Mouse (Mus musculus): ENCODE measurements around the gene M6pr. TPM values are rescaled to one million over a fixed set of nuclear protein-coding genes. Genes with fewer than 3 reads are reported as not detected.
"Not testable (repeated sequence)": the region's sequence is repeated elsewhere in the genome, so short reads cannot be mapped to it uniquely, and the experiment has no call there.

The M6pr gene
- total RNA-seq, 1 experiment from 2014 or later = 155 TPM

DNA sequence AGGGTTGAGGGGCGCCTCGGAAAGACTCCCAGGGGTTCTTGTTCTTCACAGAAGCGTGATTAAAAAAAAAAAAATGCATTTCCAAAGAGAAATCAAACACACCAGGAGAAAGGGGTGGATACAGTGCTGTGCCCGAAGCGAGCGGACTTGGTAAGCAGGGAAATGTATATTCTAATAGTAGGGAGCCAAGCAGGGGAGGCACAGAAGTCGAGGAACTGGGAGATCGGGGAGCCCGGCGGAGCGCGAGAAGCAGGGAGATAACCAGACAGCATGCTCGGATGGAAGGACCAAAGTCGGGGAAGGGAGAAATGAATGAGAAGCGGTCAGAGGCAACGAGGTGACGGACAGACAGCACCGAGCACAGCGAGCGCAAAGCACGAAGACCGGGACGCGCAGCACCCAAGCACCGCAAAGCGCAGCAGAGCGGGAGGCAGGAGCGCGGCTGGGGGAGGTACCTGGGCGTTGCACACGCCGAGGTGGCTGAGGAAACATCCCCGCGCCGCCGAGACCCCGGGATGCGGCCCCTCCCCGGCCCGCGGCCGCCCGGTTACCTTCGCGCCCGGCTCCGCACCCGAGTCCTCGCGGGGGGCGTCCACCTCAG is 30.6 kb downstream of the M6pr start:
- ATAC-seq (ENCODE audit: extremely low read depth, insufficient number of reproducible peaks, low FRiP score, poor library complexity, severe bottlenecking) = peak; percentile 58

GRCm38 (mm10) chr6:122339648-122340341 is 31.3 kb downstream of the M6pr start:
- ATAC-seq (ENCODE audit: extremely low read depth, insufficient number of reproducible peaks, low FRiP score, poor library complexity, severe bottlenecking) = peak; percentile 61

GRCm38 (mm10) chr6:122340349-122341000 is 32.0 kb downstream of the M6pr start, which contains the start of gene Phc1:
Gene Phc1 (minus strand): TSS chr6:122340561.
- peak; percentile 57; the same call in 1 of the 2 replicates for ATAC-seq (ENCODE audit: extremely low read depth, insufficient number of reproducible peaks, low FRiP score, poor library complexity, severe bottlenecking)

- ATAC-seq (ENCODE audit: extremely low read depth, insufficient number of reproducible peaks, low FRiP score, poor library complexity, severe bottlenecking) = no peak
Observed at GRCm38 (mm10) chr6:122341038-122341810, 32.7 kb downstream of the M6pr start.

DNA sequence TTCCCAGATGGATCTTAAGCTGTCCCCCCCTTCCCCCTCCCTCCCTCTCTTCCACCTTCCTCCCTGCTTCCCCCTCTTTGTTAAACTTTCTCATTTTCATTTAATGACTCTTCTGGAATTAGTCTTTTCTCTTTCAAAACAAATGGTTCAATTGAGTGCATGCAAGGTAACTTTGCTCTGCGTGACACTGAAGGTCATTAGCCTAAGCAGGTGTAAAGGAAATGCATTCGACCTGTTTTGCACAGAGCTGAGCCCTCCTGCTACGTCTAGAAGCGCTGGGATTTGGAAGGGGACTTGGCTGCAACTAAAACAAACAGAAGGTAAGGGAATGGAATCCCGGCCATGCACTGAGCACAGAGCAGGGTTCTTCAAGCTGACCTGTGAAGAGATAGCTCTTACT is 33.6 kb downstream of the M6pr start:
- no peak for ATAC-seq (ENCODE audit: extremely low read depth, insufficient number of reproducible peaks, low FRiP score, poor library complexity, severe bottlenecking)

DNA sequence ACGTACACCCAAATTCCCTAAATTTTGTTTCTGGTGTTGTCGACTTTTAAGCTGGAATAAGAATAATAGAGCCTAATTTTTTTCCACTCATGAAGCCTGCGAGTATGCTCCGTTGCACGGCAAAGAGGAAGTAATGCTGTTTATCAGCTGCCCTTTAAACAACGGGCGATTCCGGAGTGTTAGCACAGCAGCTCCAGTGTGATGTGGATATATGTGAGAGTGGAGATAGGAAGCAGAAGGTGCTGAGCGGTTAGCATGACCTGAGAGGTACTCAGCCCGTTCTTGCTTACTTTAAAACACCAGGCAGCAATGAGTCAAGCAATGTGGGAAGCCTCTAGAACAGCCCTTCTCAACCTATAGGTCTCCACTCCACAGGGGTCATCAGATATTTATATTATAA is 35.2 kb downstream of the M6pr start:
- 0 out of 2 replicates have a peak, but pooled peaks have one; percentile 14 for ATAC-seq (ENCODE audit: extremely low read depth, insufficient number of reproducible peaks, low FRiP score, poor library complexity, severe bottlenecking)

DNA sequence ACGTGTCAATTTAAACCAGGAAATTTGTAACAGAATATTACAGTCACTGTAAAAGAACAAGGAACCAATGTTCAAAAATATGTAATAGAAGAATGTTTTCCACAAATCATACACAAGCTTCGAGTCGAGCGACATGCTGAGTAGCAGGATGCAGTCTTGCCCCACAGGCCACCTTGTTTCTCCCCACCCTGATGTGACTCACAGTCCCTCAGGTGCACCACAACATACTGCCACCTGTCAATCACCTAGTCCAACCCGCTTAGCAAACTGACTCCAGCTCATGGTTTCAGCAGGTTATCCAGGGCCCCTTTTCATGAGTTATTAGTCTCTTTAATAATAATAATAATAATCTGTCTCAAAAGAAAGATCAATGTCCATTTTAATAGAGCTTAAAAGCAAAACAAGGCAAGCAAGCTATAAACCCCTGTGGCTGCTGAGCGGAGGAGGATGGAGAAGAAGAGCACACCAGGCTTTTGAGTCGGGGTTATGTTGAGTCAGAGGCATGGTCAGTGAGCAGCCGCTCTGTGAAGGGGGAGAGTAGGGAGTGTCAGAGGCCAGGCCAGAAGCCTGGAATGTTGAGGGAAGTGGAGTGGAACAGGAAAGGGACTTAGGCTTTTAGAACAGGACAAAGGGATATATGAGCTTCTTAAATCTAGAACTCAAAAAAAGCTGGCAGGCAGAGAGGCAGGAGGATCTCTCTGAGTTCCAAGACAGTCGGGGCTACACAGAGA is 36.0 kb downstream of the M6pr start:
- no peak for ATAC-seq (ENCODE audit: extremely low read depth, insufficient number of reproducible peaks, low FRiP score, poor library complexity, severe bottlenecking)

DNA sequence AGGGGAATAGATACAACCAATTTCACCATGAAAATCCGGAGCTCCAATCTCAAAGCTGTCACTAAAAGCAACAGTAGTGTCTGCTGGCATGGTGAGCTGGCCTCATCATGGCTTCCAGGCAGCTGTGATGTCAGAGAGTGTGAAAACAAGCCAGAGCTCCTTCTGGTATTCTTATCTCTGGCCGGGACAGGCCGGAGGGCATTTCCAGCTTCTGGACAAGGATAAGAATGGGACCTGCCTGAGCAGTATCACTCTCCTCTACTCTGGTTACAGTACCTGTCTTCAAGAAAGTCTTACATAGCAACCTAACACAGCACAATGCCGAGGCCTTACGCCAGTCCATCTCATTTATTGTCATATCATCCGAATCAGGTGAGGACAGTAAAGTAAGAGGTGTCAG is 37.2 kb downstream of the M6pr start:
- ATAC-seq (ENCODE audit: extremely low read depth, insufficient number of reproducible peaks, low FRiP score, poor library complexity, severe bottlenecking) = no peak

- ATAC-seq (ENCODE audit: extremely low read depth, insufficient number of reproducible peaks, low FRiP score, poor library complexity, severe bottlenecking) = no peak
Observed at GRCm38 (mm10) chr6:122346399-122346798, 37.9 kb downstream of the M6pr start.

- ATAC-seq (ENCODE audit: extremely low read depth, insufficient number of reproducible peaks, low FRiP score, poor library complexity, severe bottlenecking) = not testable (repeated sequence)
Observed at GRCm38 (mm10) chr6:122347326-122347725, 38.8 kb downstream of the M6pr start.

DNA sequence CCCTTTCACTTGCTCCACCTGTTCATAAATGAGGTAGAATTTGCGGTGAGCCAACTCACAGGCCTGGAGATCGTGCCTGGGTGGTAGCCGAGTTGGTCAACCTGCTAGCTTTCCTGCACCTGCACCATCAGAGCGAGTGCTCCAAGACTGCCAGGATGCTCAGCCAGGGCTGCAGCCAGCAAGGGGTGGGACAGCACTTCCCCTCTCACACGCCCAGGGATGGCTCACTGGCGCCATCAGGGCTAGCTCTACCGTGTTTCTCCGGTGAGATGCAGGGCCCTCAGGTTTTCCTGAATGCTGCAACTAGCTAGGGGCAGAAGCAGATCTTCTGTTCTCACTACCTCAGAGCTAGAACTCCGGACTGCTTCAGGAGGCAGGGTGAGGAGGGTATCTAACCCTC is 47.4 kb downstream of the M6pr start:
- no peak for ATAC-seq (ENCODE audit: extremely low read depth, insufficient number of reproducible peaks, low FRiP score, poor library complexity, severe bottlenecking)

GRCm38 (mm10) chr6:122357089-122357488 is 48.6 kb downstream of the M6pr start:
- ATAC-seq (ENCODE audit: extremely low read depth, insufficient number of reproducible peaks, low FRiP score, poor library complexity, severe bottlenecking) = no peak

DNA sequence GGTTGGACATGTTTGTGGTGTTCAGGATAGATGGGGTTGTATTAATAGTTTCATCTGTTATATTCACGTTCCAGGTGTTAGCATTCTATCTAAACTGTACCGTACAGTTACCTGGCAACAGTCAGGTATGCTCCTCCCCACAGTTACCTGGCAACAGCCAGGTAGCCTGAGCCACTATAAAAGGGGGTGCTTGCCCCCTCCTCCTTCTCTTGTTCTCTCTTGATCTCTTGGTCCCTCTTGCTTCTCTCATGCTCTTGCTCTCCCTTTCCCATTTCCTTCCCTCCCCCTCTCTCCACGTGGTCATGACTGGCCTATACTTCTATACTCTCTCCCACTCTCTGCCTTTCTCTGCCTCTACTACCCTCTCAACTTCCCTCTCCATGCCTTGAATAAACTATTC is 57.2 kb downstream of the M6pr start:
- no peak for ATAC-seq (ENCODE audit: extremely low read depth, insufficient number of reproducible peaks, low FRiP score, poor library complexity, severe bottlenecking)

- ATAC-seq (ENCODE audit: extremely low read depth, insufficient number of reproducible peaks, low FRiP score, poor library complexity, severe bottlenecking) = no peak
Observed at GRCm38 (mm10) chr6:122366287-122366686, 57.8 kb downstream of the M6pr start.

DNA sequence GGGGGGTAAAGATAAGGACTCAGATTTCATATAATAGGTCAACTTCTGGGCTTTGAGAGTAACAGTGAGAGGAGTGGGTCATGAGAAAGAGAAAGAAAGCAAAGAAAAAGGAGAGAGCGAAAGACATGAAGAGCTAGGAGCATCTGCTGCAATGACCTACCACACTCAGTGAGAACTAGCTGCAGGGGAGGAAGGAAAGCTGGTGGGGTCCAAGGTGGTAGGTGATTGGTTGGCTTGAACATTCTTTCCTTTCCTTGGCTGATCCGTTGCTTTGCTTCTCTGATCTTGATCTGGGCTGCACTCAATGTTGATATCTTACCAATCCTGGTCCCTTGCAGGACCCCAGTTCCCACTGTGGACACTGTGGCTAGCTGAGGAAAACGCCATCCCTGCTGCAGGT is 58.5 kb downstream of the M6pr start:
- ATAC-seq (ENCODE audit: extremely low read depth, insufficient number of reproducible peaks, low FRiP score, poor library complexity, severe bottlenecking) = no peak

Data from neutrophil, adult 5-6 weeks (primary cell).